Mouse (Mus musculus): Measurements from ENCODE around the gene Mak.

DNA sequence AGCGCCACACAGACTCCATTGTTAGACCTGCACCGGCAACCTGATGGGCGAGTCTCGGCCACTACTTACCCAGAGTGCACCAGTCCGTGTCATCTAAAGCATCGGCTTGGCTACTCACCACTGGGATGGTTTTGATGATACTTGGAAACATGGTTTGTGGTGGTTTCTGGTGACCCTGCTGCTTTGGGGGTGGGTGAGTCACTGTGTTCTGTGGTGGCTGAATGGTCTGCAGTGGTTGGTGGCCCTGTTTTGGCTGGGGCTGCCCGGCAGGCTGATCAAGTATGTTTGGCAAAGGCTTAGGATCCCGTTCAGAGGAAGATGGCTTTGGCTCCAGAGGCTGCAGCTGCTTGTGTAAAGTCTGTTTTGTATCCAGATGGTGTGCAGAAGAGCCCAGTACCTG is 33.6 kb downstream of the Mak start:
- TF ChIP-seq POLR2A (IDR thresholded peaks at IDR 0.05; ENCODE audit: extremely low read depth, insufficient read depth, low read length) (no peak), CTCF (IDR thresholded peaks at IDR 0.05; ENCODE audit: low read depth, low read length) (no peak)
